Mouse (Mus musculus) intestine, embryonic 14.5 days (tissue): ENCODE results near the gene R3hdm4. TPM values are rescaled to one million over a fixed set of nuclear protein-coding genes. Genes with fewer than 3 reads are reported as not detected.
A peak's percentile ranks its signal among the peaks of the same experiment; 100 is the strongest.

Experiments used
- ATAC-seq: fragments of 200-750 bp; cut with Nextera tagmentation; replicated peaks from 2 replicates; pipeline ENCODE4 v1.8.0; 2017; ENCODE audit warnings: low read depth, moderate number of reproducible peaks, moderate TSS enrichment, moderate library complexity; ENCODE audit not compliant: low FRiP score, low TSS enrichment
- DNase-seq: peaks from one replicate; pipeline ENCODE4 v3.0.0-alpha.2; 2018; ENCODE audit warnings: low spot score
- H3K27ac ChIP-seq: fragments of 300-500 bp; sonication (generic); 2 replicates; pipeline ENCODE4 v1.5.1; 2014; ENCODE audit warnings: low read depth, mild to moderate bottlenecking, control low read depth
- H3K27me3 ChIP-seq: fragments of 300-500 bp; sonication (generic); replicated peaks from 2 replicates; pipeline ENCODE4 v1.6.1; 2014; ENCODE audit warnings: low read length, control low read depth; ENCODE audit not compliant: control insufficient read depth, insufficient read depth
- H3K36me3 ChIP-seq: fragments of 300-500 bp; sonication (generic); 2 replicates; pipeline ENCODE4 v1.6.1; 2014; ENCODE audit warnings: low read length, control low read depth; ENCODE audit not compliant: control insufficient read depth, insufficient read depth
- H3K4me1 ChIP-seq: fragments of 300-500 bp; sonication (generic); replicated peaks from 2 replicates; pipeline ENCODE4 v1.6.1; 2014; ENCODE audit warnings: low read length, control low read depth, mixed read lengths; ENCODE audit not compliant: control insufficient read depth, insufficient read depth
- H3K4me2 ChIP-seq: fragments of 300-500 bp; sonication (generic); 2 replicates; pipeline ENCODE4 v1.6.1; 2014; ENCODE audit warnings: low read length
- H3K4me3 ChIP-seq: fragments of 300-500 bp; sonication (generic); 2 replicates; pipeline ENCODE4 v1.5.1; 2014; ENCODE audit warnings: low read depth, low read length, control low read depth, mixed read lengths
- H3K9ac ChIP-seq: fragments of 300-500 bp; sonication (generic); 2 replicates; pipeline ENCODE4 v1.6.1; 2014; ENCODE audit warnings: mild to moderate bottlenecking, low read length
- H3K9me3 ChIP-seq: fragments of 300-500 bp; sonication (generic); 2 replicates; pipeline ENCODE4 v1.6.1; 2016; ENCODE audit warnings: low read length, control low read depth; ENCODE audit not compliant: control insufficient read depth
- WGBS: fragments of 180-500 bp; shearing (Covaris S2); extraction: QIAGEN DNeasy Blood & Tissue Kit; methylation state at CpG from one replicate; pipeline ENCODE4 v1.1.7; 2014; 5-methylcytosine and 5-hydroxymethylcytosine counted together
- polyA plus RNA-seq: library from polyadenylated mRNA; unstranded; fragments of >200 nt; fragmentation: Nextera tagmentation; extraction: Ambion mirVana; gene quantifications from 2 replicates; pipeline ENCODE4 v1.2.1, GENCODE M21; 2014

Gene R3hdm4
- polyA plus RNA-seq, 1 experiment from 2014 or later: 122 TPM

GRCm38 (mm10) chr10:79936284-79936910 is 15.4 kb upstream of the R3hdm4 start:
- Histone ChIP-seq H3K27ac (no peak overlapping the region), H3K9me3 (no peaks in the 10 kb centered on the region), H3K9ac (no peak overlapping the region), H3K4me3 (no peak overlapping the region), H3K4me2 (no peak overlapping the region), H3K27me3 (no peaks in the 10 kb centered on the region), H3K4me1 (peaks cover 30% of the 10 kb centered on the region), H3K36me3 (peaks cover 60% of the 10 kb centered on the region)
- 65% methylated on average over 10 of the region's 10 CpGs for WGBS
- DNase-seq: no peak
- ATAC-seq: no peak

GRCm38 (mm10) chr10:79934794-79935569 is 14.0 kb upstream of the R3hdm4 start:
- no peak for DNase-seq
- Histone ChIP-seq H3K9ac (no peak overlapping the region), H3K4me1 (peaks cover 30% of the 10 kb centered on the region), H3K4me3 (no peak overlapping the region), H3K4me2 (no peak overlapping the region), H3K9me3 (no peaks in the 10 kb centered on the region), H3K27me3 (no peaks in the 10 kb centered on the region), H3K36me3 (peaks cover 60% of the 10 kb centered on the region), H3K27ac (no peak overlapping the region)
- WGBS: 89% methylated on average over 16 of the region's 16 CpGs
- ATAC-seq: no peak

GRCm38 (mm10) chr10:79934272-79934721 is 13.3 kb upstream of the R3hdm4 start:
- DNase-seq (no peak), ATAC-seq (0 out of 2 replicates have a peak, but pooled peaks have one; percentile 13)
- no peak overlapping the region for H3K4me3 ChIP-seq
- 69% methylated on average over 13 of the region's 13 CpGs for WGBS
- H3K4me2 ChIP-seq: no peak overlapping the region
- H3K9me3 ChIP-seq: no peaks in the 10 kb centered on the region
- peaks cover 57% of the 10 kb centered on the region for H3K36me3 ChIP-seq
- H3K27me3 ChIP-seq: no peaks in the 10 kb centered on the region
- H3K9ac ChIP-seq: no peak overlapping the region
- H3K27ac ChIP-seq: no peak overlapping the region
- H3K4me1 ChIP-seq: peaks cover 33% of the 10 kb centered on the region

GRCm38 (mm10) chr10:79933861-79934260 is 12.9 kb upstream of the R3hdm4 start:
- 72% methylated on average over 6 of the region's 6 CpGs for WGBS
- peaks cover 57% of the 10 kb centered on the region for H3K36me3 ChIP-seq
- ATAC-seq: no peak
- H3K9me3 ChIP-seq: no peaks in the 10 kb centered on the region
- H3K4me1 ChIP-seq: peaks cover 37% of the 10 kb centered on the region
- no peak overlapping the region for H3K4me2 ChIP-seq
- H3K9ac ChIP-seq: no peak overlapping the region
- H3K27ac ChIP-seq: no peak overlapping the region
- H3K27me3 ChIP-seq: no peaks in the 10 kb centered on the region
- no peak for DNase-seq
- no peak overlapping the region for H3K4me3 ChIP-seq

- Histone ChIP-seq H3K4me1 (peaks cover 39% of the 10 kb centered on the region), H3K36me3 (peaks cover 57% of the 10 kb centered on the region), H3K9me3 (no peaks in the 10 kb centered on the region), H3K4me2 (no peak overlapping the region), H3K27me3 (no peaks in the 10 kb centered on the region), H3K27ac (0 out of 2 replicates have a peak overlapping the region, but pooled peaks have one; percentile 43), H3K4me3 (no peak overlapping the region), H3K9ac (no peak overlapping the region)
- DNase-seq (no peak), ATAC-seq (no peak)
- WGBS: 61% methylated on average over 9 of the region's 9 CpGs
These were observed 12.2 kb upstream of the R3hdm4 start for GRCm38 (mm10) chr10:79933145-79933679.

- no peak overlapping the region for H3K4me2 ChIP-seq
These were observed 11.7 kb upstream of the R3hdm4 start for GRCm38 (mm10) chr10:79932736-79933135.

GRCm38 (mm10) chr10:79931797-79932196 is 10.8 kb upstream of the R3hdm4 start:
- DNase-seq (no peak), ATAC-seq (no peak)
- peaks cover 37% of the 10 kb centered on the region for H3K4me1 ChIP-seq
- H3K27me3 ChIP-seq: no peaks in the 10 kb centered on the region
- H3K27ac ChIP-seq: no peak overlapping the region
- WGBS: 76% methylated on average over 9 of the region's 9 CpGs
- peaks cover 44% of the 10 kb centered on the region for H3K36me3 ChIP-seq
- no peaks in the 10 kb centered on the region for H3K9me3 ChIP-seq
- no peak overlapping the region for H3K4me2 ChIP-seq
- no peak overlapping the region for H3K4me3 ChIP-seq
- no peak overlapping the region for H3K9ac ChIP-seq

More at GRCm38 (mm10) chr10:79932736-79933135, 11.7 kb upstream of the R3hdm4 start:
- H3K9me3 ChIP-seq: no peaks in the 10 kb centered on the region
- DNase-seq (no peak), ATAC-seq (no peak)
- H3K27ac ChIP-seq: peak overlapping the region; percentile 43; the same call in 1 of the 2 replicates
- peaks cover 53% of the 10 kb centered on the region for H3K36me3 ChIP-seq
- no peak overlapping the region for H3K4me3 ChIP-seq
- H3K9ac ChIP-seq: 0 out of 2 replicates have a peak overlapping the region, but pooled peaks have one; percentile 7
- H3K27me3 ChIP-seq: no peaks in the 10 kb centered on the region
- H3K4me1 ChIP-seq: peaks cover 39% of the 10 kb centered on the region
- WGBS: 22% methylated on average over 8 of the region's 8 CpGs

- H3K27me3 ChIP-seq: no peaks in the 10 kb centered on the region
- DNase-seq (no peak), ATAC-seq (no peak)
- no peak overlapping the region for H3K27ac ChIP-seq
- H3K36me3 ChIP-seq: peaks cover 39% of the 10 kb centered on the region
- peaks cover 33% of the 10 kb centered on the region for H3K4me1 ChIP-seq
- no peak overlapping the region for H3K4me3 ChIP-seq
- H3K9ac ChIP-seq: no peak overlapping the region
- WGBS: 91% methylated on average over 16 of the region's 16 CpGs
- no peaks in the 10 kb centered on the region for H3K9me3 ChIP-seq
- H3K4me2 ChIP-seq: no peak overlapping the region
These were observed 9.8 kb upstream of the R3hdm4 start for GRCm38 (mm10) chr10:79930826-79931186.
